Mouse (Mus musculus) CH12.LX (cell line): ENCODE measurements around the gene Actrt2. TPM values are rescaled to one million over a fixed set of nuclear protein-coding genes. Genes with fewer than 3 reads are reported as not detected.

ENCODE experiments used
- DNase-seq: peaks from one replicate; pipeline ENCODE4 v3.0.0-alpha.2; 2013; ENCODE audit errors: extremely low read depth
- H3K27ac ChIP-seq: 2 replicates; pipeline ENCODE4 v1.5.1; 2012; ENCODE audit warnings: low read depth, mild to moderate bottlenecking, control low read depth, moderate library complexity; ENCODE audit not compliant: insufficient read depth
- H3K27me3 ChIP-seq: replicated peaks from 2 replicates; pipeline ENCODE3; 2012; ENCODE audit warnings: inconsistent platforms
- H3K36me3 ChIP-seq, 2 experiments: replicated peaks in 1 of 2; 2 replicates each; pipeline versions ENCODE3 to v1.6.1; 2012; ENCODE audit warnings: inconsistent platforms in 1 of 2, low read length in 1 of 2, mild to moderate bottlenecking in 1 of 2, mixed read lengths in 1 of 2, moderate library complexity in 1 of 2; ENCODE audit not compliant: control insufficient read depth in 1 of 2, insufficient read depth in 1 of 2
- H3K4me1 ChIP-seq, 2 experiments: 2 replicates each; pipeline ENCODE4 v1.6.1; 2012; ENCODE audit warnings: inconsistent platforms in 1 of 2, moderate library complexity in 1 of 2; ENCODE audit not compliant: insufficient read depth in 2 of 2, control insufficient read depth in 1 of 2
- H3K4me2 ChIP-seq: 2 replicates; pipeline ENCODE4 v1.6.1; 2012; ENCODE audit warnings: low read depth, mild to moderate bottlenecking, control low read depth; ENCODE audit not compliant: poor library complexity, insufficient read depth, severe bottlenecking
- H3K4me3 ChIP-seq, 3 experiments: fragments of 150-350 bp in 1 of 3; sonication (generic) in 1 of 3; replicated peaks in 1 of 3; 2 replicates each; pipeline versions ENCODE3 to v1.5.1; 2011 to 2012; ENCODE audit warnings: low read depth in 2 of 3, low read length in 2 of 3, mild to moderate bottlenecking in 2 of 3, moderate library complexity in 2 of 3, control low read depth in 1 of 3, improper control_type of control experiment in 1 of 3, inconsistent platforms in 1 of 3, mixed read lengths in 1 of 3; ENCODE audit not compliant: poor library complexity in 1 of 3
- H3K79me2 ChIP-seq: replicated peaks from 2 replicates; pipeline ENCODE4 v1.6.1; 2012; ENCODE audit warnings: mild to moderate bottlenecking, moderate library complexity; ENCODE audit not compliant: control insufficient read depth, poor library complexity, insufficient read depth, severe bottlenecking; ENCODE audit errors: extremely low read depth
- H3K9ac ChIP-seq: 2 replicates; pipeline ENCODE4 v1.6.1; 2012; ENCODE audit warnings: low read depth, mild to moderate bottlenecking, control low read depth, moderate library complexity; ENCODE audit not compliant: insufficient read depth
- H3K9me3 ChIP-seq: replicated peaks from 2 replicates; pipeline ENCODE3; 2012; ENCODE audit warnings: low read length, inconsistent platforms, mixed read lengths
- CHD1 ChIP-seq: IDR thresholded peaks from 2 replicates; pipeline ENCODE4 v1.6.1; 2012; ENCODE audit warnings: low read depth, low read length, improper control_type of control experiment, inconsistent platforms
- CHD2 ChIP-seq: IDR thresholded peaks from 2 replicates; pipeline ENCODE4 v1.6.1; 2011; ENCODE audit warnings: low read length, improper control_type of control experiment
- CTCF ChIP-seq, 2 experiments: IDR thresholded peaks in 1 of 2; conservative IDR thresholded peaks in 1 of 2; 2 replicates each; pipeline ENCODE4 v1.5.1; 2011 to 2012; ENCODE audit warnings: low read depth in 2 of 2, low read length in 2 of 2, improper control_type of control experiment in 1 of 2, inconsistent platforms in 1 of 2, mild to moderate bottlenecking in 1 of 2, moderate library complexity in 1 of 2
- E2F4 ChIP-seq: IDR thresholded peaks from 2 replicates; pipeline ENCODE4 v1.6.1; 2011; ENCODE audit warnings: low read depth, low read length, improper control_type of control experiment; ENCODE audit not compliant: insufficient replicate concordance
- ELF1 ChIP-seq: IDR thresholded peaks from 2 replicates; pipeline ENCODE4 v1.6.1; 2014; ENCODE audit warnings: low read depth, mild to moderate bottlenecking, inconsistent platforms, low read length, improper control_type of control experiment
- EP300 ChIP-seq: IDR thresholded peaks from 2 replicates; pipeline ENCODE4 v1.6.1; 2011; ENCODE audit warnings: low read length, improper control_type of control experiment
- ETS1 ChIP-seq: conservative IDR thresholded peaks from 2 replicates; pipeline ENCODE4 v1.6.1; 2012; ENCODE audit warnings: low read depth, mild to moderate bottlenecking, inconsistent platforms, low read length, improper control_type of control experiment, moderate library complexity
- GABPA ChIP-seq: IDR thresholded peaks from 2 replicates; pipeline ENCODE4 v1.6.1; 2012; ENCODE audit warnings: low read depth, low read length, improper control_type of control experiment, inconsistent platforms; ENCODE audit not compliant: insufficient replicate concordance
- HCFC1 ChIP-seq: IDR thresholded peaks from 2 replicates; pipeline ENCODE4 v1.6.1; 2012; ENCODE audit warnings: low read depth, mild to moderate bottlenecking, inconsistent platforms, low read length, improper control_type of control experiment
- IRF4 ChIP-seq: IDR thresholded peaks from 2 replicates; pipeline ENCODE4 v1.6.1; 2014; ENCODE audit warnings: low read depth, mild to moderate bottlenecking, inconsistent platforms, low read length, improper control_type of control experiment
- JUN ChIP-seq: IDR thresholded peaks from 2 replicates; pipeline ENCODE4 v1.6.1; 2011; ENCODE audit warnings: low read depth, mild to moderate bottlenecking, low read length, improper control_type of control experiment, moderate library complexity; ENCODE audit not compliant: insufficient read depth
- JUND ChIP-seq: conservative IDR thresholded peaks from 2 replicates; pipeline ENCODE4 v1.6.1; 2011; ENCODE audit warnings: low read depth, low read length, improper control_type of control experiment
- KAT2A ChIP-seq: IDR thresholded peaks from 2 replicates; pipeline ENCODE4 v1.6.1; 2012; ENCODE audit warnings: low read length, improper control_type of control experiment, inconsistent platforms; ENCODE audit not compliant: insufficient replicate concordance
- MAFK ChIP-seq: IDR thresholded peaks from 2 replicates; pipeline ENCODE4 v1.6.1; 2011; ENCODE audit warnings: low read length, improper control_type of control experiment; ENCODE audit not compliant: insufficient replicate concordance
- MAZ ChIP-seq: IDR thresholded peaks from 2 replicates; pipeline ENCODE4 v1.6.1; 2012; ENCODE audit warnings: low read depth, mild to moderate bottlenecking, inconsistent platforms, low read length, improper control_type of control experiment, moderate library complexity
- MEF2A ChIP-seq: IDR thresholded peaks from 2 replicates; pipeline ENCODE4 v1.6.1; 2014; ENCODE audit warnings: low read depth, mild to moderate bottlenecking, inconsistent platforms, low read length, improper control_type of control experiment, borderline replicate concordance
- MYC ChIP-seq: IDR thresholded peaks from 2 replicates; pipeline ENCODE4 v1.6.1; 2011; ENCODE audit warnings: low read depth, mild to moderate bottlenecking, improper control_type of control experiment, low read length
- NELFE ChIP-seq: IDR thresholded peaks from 2 replicates; pipeline ENCODE4 v1.6.1; 2011; ENCODE audit warnings: low read depth, low read length, improper control_type of control experiment
- NRF1 ChIP-seq: IDR thresholded peaks from 2 replicates; pipeline ENCODE4 v1.6.1; 2014; ENCODE audit warnings: low read depth, mild to moderate bottlenecking, inconsistent platforms, low read length, improper control_type of control experiment, moderate library complexity
- PAX5 ChIP-seq: IDR thresholded peaks from 2 replicates; pipeline ENCODE4 v1.6.1; 2012; ENCODE audit warnings: low read length, inconsistent platforms, mixed read lengths
- POLR2A ChIP-seq: IDR thresholded peaks from 2 replicates; pipeline ENCODE4 v1.6.1; 2011; ENCODE audit warnings: low read depth, mild to moderate bottlenecking, improper control_type of control experiment, low read length
- RCOR1 ChIP-seq: conservative IDR thresholded peaks from 2 replicates; pipeline ENCODE4 v1.6.1; 2012; ENCODE audit warnings: low read depth, mild to moderate bottlenecking, inconsistent platforms, low read length, improper control_type of control experiment
- SIN3A ChIP-seq: IDR thresholded peaks from 2 replicates; pipeline ENCODE4 v1.6.1; 2012; ENCODE audit warnings: low read length, improper control_type of control experiment, inconsistent platforms
- SMC3 ChIP-seq: IDR thresholded peaks from 2 replicates; pipeline ENCODE4 v1.6.1; 2011; ENCODE audit warnings: low read depth, low read length, improper control_type of control experiment
- TCF12 ChIP-seq: IDR thresholded peaks from 2 replicates; pipeline ENCODE4 v1.6.1; 2014; ENCODE audit warnings: low read depth, mild to moderate bottlenecking, inconsistent platforms, low read length, improper control_type of control experiment
- USF1 ChIP-seq: IDR thresholded peaks from 2 replicates; pipeline ENCODE4 v1.6.1; 2014; ENCODE audit warnings: low read depth, mild to moderate bottlenecking, inconsistent platforms, low read length, improper control_type of control experiment
- USF2 ChIP-seq: conservative IDR thresholded peaks from 2 replicates; pipeline ENCODE4 v1.6.1; 2011; ENCODE audit warnings: low read depth, low read length, improper control_type of control experiment
- ZC3H11A ChIP-seq: IDR thresholded peaks from 2 replicates; pipeline ENCODE4 v1.6.1; 2012; ENCODE audit warnings: low read depth, mild to moderate bottlenecking, inconsistent platforms, low read length, improper control_type of control experiment
- ZMIZ1 ChIP-seq: IDR thresholded peaks from 2 replicates; pipeline ENCODE4 v1.6.1; 2012; ENCODE audit warnings: low read depth, mild to moderate bottlenecking, inconsistent platforms, low read length, improper control_type of control experiment
- ZNF384 ChIP-seq: IDR thresholded peaks from 2 replicates; pipeline ENCODE4 v1.6.1; 2012; ENCODE audit warnings: low read depth, low read length, improper control_type of control experiment, inconsistent platforms
- dilution Hi-C: fragments of 300-500 bp; cut with MboI; formaldehyde crosslinking; loops from 2 replicates; pipeline ENCODE4 v1.14.3; 2020; ENCODE audit warnings: low sequenced_read_pairs; ENCODE audit not compliant: extremely low pct_unique_long_range_greater_than_20kb, extremely low pct_ligation_motif_present
- in situ Hi-C: fragments of 300-500 bp; cut with MboI; formaldehyde crosslinking; loops from 3 replicates; pipeline ENCODE4 v1.14.3; 2019; ENCODE audit warnings: low sequenced_read_pairs, low pct_ligation_motif_present, low pct_unique_long_range_greater_than_20kb, mixed read lengths
- polyA plus RNA-seq: library from polyadenylated mRNA; unstranded; fragments of >175 nt; gene quantifications from 2 replicates; pipeline ENCODE4 v1.2.1, GENCODE M21; 2012; ENCODE audit warnings: low read depth; ENCODE audit not compliant: insufficient read length
- total RNA-seq, 2 experiments: library from RNA; depleted of rRNA; stranded (reverse); fragments of 300-350 nt in 1 of 2; fragments of >200 nt in 1 of 2; gene quantifications; 2 replicates each; pipeline ENCODE4 v1.2.3; 2012 to 2014

The Actrt2 gene
- total and polyA plus RNA-seq, 3 experiments = not detected

DNA sequence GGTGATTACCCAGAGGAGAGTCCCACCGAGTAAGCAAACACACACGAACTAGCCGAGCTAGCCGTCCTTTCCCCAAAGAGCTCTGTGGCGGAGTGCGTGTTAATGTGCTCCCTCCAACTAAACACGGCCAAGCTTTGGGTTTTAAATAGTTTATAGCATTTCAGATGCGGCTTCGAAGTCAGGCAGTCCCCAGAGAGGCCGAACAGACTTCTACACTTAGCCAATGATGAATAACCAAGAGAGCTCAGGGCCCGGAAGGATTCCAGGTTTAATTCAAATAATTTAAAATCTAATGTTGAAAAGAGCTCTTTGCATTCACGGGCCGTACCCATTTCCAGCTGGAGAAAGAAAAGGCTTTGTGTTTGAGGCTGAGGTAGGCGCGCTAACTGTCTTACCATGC lies 7.3 kb upstream of the Actrt2 start:
- H3K36me3 ChIP-seq = no peaks in the 10 kb centered on the region
- in situ Hi-C loops = no loop called here
- no peaks in the 10 kb centered on the region for H3K4me1 ChIP-seq
- H3K9ac ChIP-seq = no peak overlapping the region
- H3K27ac ChIP-seq = no peak overlapping the region
- TF ChIP-seq KAT2A (no peak), CHD2 (no peak), JUND (no peak), ELF1 (no peak), E2F4 (no peak), ETS1 (no peak), JUN (no peak), ZC3H11A (no peak), PAX5 (no peak), SMC3 (no peak), POLR2A (no peak), CTCF (conservative IDR thresholded peaks at IDR 0.05 in 1 of 2, IDR thresholded peaks at IDR 0.05 in 1 of 2; ENCODE audit: low read depth in 2 of 2, low read length in 2 of 2) (no peak), IRF4 (no peak), GABPA (no peak), CHD1 (no peak), ZMIZ1 (no peak), ZNF384 (no peak), RCOR1 (no peak), MAZ (no peak), USF1 (no peak)
- dilution Hi-C loops = no loop called here
- H3K4me3 ChIP-seq = no peak overlapping the region
- no peaks in the 10 kb centered on the region for H3K79me2 ChIP-seq
- DNase-seq = no peak
- H3K4me2 ChIP-seq = no peak overlapping the region
- no peaks in the 10 kb centered on the region for H3K27me3 ChIP-seq
- H3K9me3 ChIP-seq = peaks cover 95% of the 10 kb centered on the region

DNA sequence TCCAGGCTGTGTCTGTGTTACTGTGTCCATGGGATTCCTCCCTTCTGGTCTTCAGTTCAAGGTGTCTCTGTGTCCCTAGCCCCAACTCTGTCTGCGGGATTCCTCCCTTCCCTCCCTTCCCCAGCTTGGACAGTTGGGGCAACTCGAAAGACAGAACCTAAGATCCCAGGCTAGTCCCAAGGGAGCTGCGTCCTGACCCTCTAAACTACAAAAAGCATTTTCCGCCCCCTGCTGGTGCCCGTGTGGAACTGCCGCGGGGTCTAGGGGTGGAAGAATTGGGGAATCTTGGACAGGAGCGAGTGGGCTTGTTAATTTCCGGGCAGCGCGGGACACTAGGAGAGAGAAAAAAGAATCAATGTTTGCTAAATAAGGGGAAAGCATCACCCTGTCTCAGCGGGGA lies 6.9 kb upstream of the Actrt2 start:
- no peak overlapping the region for H3K4me2 ChIP-seq
- H3K36me3 ChIP-seq = no peaks in the 10 kb centered on the region
- no peak for DNase-seq
- no peak overlapping the region for H3K4me3 ChIP-seq
- H3K27ac ChIP-seq = no peak overlapping the region
- in situ Hi-C loops (no loop called here), dilution Hi-C loops (no loop called here)
- no peak overlapping the region for H3K9ac ChIP-seq
- no peak for TF ChIP-seq MYC
- TF ChIP-seq TCF12 = no peak
- no peak for TF ChIP-seq EP300
- no peak for TF ChIP-seq CHD2
- no peak for TF ChIP-seq IRF4
- TF ChIP-seq SIN3A = no peak
- no peak for TF ChIP-seq MAFK
- no peak for TF ChIP-seq E2F4
- TF ChIP-seq CHD1 = no peak
- TF ChIP-seq USF2 = no peak
- TF ChIP-seq NELFE = no peak
- no peak for TF ChIP-seq SMC3
- TF ChIP-seq NRF1 = no peak
- TF ChIP-seq MEF2A = no peak
- no peak for TF ChIP-seq HCFC1
- TF ChIP-seq ZC3H11A = no peak
- no peaks in the 10 kb centered on the region for H3K79me2 ChIP-seq
- H3K4me1 ChIP-seq = no peaks in the 10 kb centered on the region
- peaks cover 93% of the 10 kb centered on the region for H3K9me3 ChIP-seq
- no peaks in the 10 kb centered on the region for H3K27me3 ChIP-seq
